Mouse (Mus musculus): ENCODE data around the gene Eif2a. TPM values are rescaled to one million over a fixed set of nuclear protein-coding genes. Genes with fewer than 3 reads are reported as not detected.
A peak's percentile ranks its signal among the peaks of the same experiment; 100 is the strongest.
"Not testable (repeated sequence)": the region's sequence is repeated elsewhere in the genome, so short reads cannot be mapped to it uniquely, and the experiment has no call there.

Eif2a gene
- polyA plus RNA-seq, 1 experiment, result 33.3 TPM

GRCm38 (mm10) chr3:58559887-58560286 lies 34.3 kb downstream of the Eif2a start:
- Histone ChIP-seq H3K4me1 (ENCODE audit: control insufficient read depth, insufficient read depth, low read length) (no peaks in the 10 kb centered on the region), H3K4me3 (ENCODE audit: insufficient read depth, low read length) (no peak overlapping the region)
- no peak for TF ChIP-seq POLR2A (IDR thresholded peaks at IDR 0.05; ENCODE audit: extremely low read depth, insufficient read depth, low read length)
- TF ChIP-seq CTCF (IDR thresholded peaks at IDR 0.05; ENCODE audit: extremely low read depth, insufficient read depth, low read length), result no peak

DNA sequence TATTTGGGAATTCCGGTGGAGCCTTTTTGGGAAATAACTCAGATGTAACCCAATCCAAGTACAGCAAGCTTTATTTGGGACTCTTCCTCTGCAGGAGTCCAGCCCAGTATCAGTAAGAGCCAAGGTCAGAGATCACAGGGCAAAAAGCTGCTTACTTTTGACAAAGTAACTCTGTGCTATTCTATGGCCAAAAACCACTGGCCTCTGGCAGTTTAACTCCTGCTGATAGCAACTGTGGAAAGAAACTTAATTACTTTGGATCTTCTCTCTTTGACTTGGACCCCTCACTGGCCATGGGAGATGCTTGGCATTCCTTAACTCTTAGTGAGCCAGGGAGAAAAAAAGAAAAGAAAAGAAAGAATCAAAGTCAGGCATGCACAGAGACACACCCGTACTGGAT lies 35.8 kb downstream of the Eif2a start:
- no peak overlapping the region for H3K4me3 ChIP-seq (ENCODE audit: insufficient read depth, low read length)
- no peaks in the 10 kb centered on the region for H3K4me1 ChIP-seq (ENCODE audit: control insufficient read depth, insufficient read depth, low read length)
- no peak overlapping the region for H3K27ac ChIP-seq (ENCODE audit: insufficient read depth, low read length)
- TF ChIP-seq CTCF (IDR thresholded peaks at IDR 0.05; ENCODE audit: extremely low read depth, insufficient read depth, low read length), result no peak
- no peak for TF ChIP-seq POLR2A (IDR thresholded peaks at IDR 0.05; ENCODE audit: extremely low read depth, insufficient read depth, low read length)

More at GRCm38 (mm10) chr3:58559887-58560286, 34.3 kb downstream of the Eif2a start:
- H3K27ac ChIP-seq (ENCODE audit: insufficient read depth, low read length), result no peak overlapping the region

- Histone ChIP-seq H3K4me3 (ENCODE audit: insufficient read depth, low read length) (no peak overlapping the region), H3K4me1 (ENCODE audit: control insufficient read depth, insufficient read depth, low read length) (no peaks in the 10 kb centered on the region), H3K27ac (ENCODE audit: insufficient read depth, low read length) (no peak overlapping the region)
- TF ChIP-seq CTCF (IDR thresholded peaks at IDR 0.05; ENCODE audit: extremely low read depth, insufficient read depth, low read length), result no peak
- no peak for TF ChIP-seq POLR2A (IDR thresholded peaks at IDR 0.05; ENCODE audit: extremely low read depth, insufficient read depth, low read length)
These were observed 45.2 kb downstream of the Eif2a start for GRCm38 (mm10) chr3:58570821-58571220.

DNA sequence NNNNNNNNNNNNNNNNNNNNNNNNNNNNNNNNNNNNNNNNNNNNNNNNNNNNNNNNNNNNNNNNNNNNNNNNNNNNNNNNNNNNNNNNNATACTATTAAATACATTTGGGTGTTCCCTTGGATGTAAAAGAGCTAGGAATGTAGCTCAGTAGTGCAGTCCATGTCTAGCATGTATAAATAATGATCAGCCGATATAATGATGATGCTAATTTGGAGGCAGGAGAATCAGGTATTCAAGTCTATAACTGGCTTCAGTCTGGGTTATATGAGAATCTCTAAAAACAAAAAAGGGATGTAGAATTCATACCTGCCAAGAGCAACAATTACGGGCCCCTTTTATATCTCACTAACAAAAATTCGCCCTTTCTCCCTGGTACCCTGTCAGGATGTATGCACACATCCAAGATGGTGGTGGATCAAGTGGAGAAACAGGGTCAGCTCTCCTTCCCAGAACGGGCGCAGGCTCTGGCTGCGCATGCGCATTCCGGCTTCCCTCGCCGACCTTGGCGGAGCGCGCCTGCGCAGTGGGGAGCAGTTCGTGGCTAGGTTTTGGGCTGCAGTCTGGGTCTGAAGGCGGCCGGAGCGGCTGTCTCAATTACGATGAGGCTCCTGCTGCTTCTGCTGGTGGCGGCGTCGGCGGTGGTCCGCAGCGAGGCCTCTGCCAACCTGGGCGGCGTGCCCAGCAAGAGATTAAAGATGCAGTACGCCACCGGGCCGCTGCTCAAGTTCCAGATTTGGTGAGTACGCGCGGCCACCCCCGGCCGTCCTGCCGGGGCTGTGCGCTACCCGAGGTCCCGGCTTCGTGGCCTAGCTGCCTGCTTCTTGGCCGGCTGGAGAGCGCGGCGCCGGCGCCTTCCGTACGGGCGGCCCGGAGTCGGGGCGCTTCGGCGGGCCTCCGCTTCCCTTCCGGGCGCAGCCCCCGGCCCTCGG lies 50.8 kb downstream of the Eif2a start, which contains the start of gene Selenot:
Gene Selenot (plus strand): TSS at position 500 of the 930 bp plus-strand sequence.
- Histone ChIP-seq H3K27ac (ENCODE audit: insufficient read depth, low read length) (peak within 1 kb of the TSS; percentile 94), H3K4me1 (ENCODE audit: control insufficient read depth, insufficient read depth, low read length) (no peaks in the 10 kb centered on the region), H3K4me3 (ENCODE audit: insufficient read depth, low read length) (peak within 1 kb of the TSS; percentile 39)
- TF ChIP-seq POLR2A (IDR thresholded peaks at IDR 0.05; ENCODE audit: extremely low read depth, insufficient read depth, low read length), result peak; percentile 99
- TF ChIP-seq CTCF (IDR thresholded peaks at IDR 0.05; ENCODE audit: extremely low read depth, insufficient read depth, low read length), result no peak

- TF ChIP-seq POLR2A (IDR thresholded peaks at IDR 0.05; ENCODE audit: extremely low read depth, insufficient read depth, low read length) (no peak), CTCF (IDR thresholded peaks at IDR 0.05; ENCODE audit: extremely low read depth, insufficient read depth, low read length) (no peak)
- Histone ChIP-seq H3K27ac (ENCODE audit: insufficient read depth, low read length) (peak overlapping the region; percentile 94), H3K4me3 (ENCODE audit: insufficient read depth, low read length) (peak overlapping the region; percentile 39), H3K4me1 (ENCODE audit: control insufficient read depth, insufficient read depth, low read length) (no peaks in the 10 kb centered on the region; the same call in 1 of the 2 replicates)
These were observed 51.5 kb downstream of the Eif2a start for GRCm38 (mm10) chr3:58577067-58577503.

DNA sequence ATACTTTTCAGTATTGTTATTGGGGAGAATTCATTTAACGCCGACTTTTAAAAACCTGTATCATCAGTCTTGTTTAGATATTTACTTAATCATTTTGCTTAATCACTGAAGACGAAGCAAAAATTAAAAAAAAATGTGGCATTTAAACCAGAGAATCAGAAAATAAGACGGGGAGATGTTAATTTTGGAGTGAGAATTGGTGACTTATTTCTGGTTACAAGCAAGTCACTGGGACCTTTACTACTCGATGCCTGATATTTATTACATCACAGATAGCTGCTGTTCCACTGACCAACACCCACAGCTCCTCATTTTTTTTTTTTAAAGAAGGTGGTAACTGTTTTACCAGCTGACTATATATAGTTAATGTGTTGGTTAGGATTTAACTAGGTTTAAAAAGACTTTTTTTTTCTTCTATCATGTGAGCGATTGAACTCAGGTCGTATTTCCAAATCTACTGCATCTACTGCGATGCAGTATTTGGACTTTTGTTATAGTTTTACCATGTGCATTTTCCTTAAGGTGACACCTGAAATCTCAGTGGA lies 52.0 kb downstream of the Eif2a start:
- Histone ChIP-seq H3K4me1 (ENCODE audit: control insufficient read depth, insufficient read depth, low read length) (no peaks in the 10 kb centered on the region; the same call in 1 of the 2 replicates), H3K4me3 (ENCODE audit: insufficient read depth, low read length) (peak overlapping the region; percentile 39; the same call in 1 of the 2 replicates), H3K27ac (ENCODE audit: insufficient read depth, low read length) (no peak overlapping the region)
- TF ChIP-seq POLR2A (IDR thresholded peaks at IDR 0.05; ENCODE audit: extremely low read depth, insufficient read depth, low read length) (no peak), CTCF (IDR thresholded peaks at IDR 0.05; ENCODE audit: extremely low read depth, insufficient read depth, low read length) (no peak)

- H3K4me3 ChIP-seq (ENCODE audit: insufficient read depth, low read length), result no peak overlapping the region
- TF ChIP-seq POLR2A (IDR thresholded peaks at IDR 0.05; ENCODE audit: extremely low read depth, insufficient read depth, low read length), result no peak
- no peak for TF ChIP-seq CTCF (IDR thresholded peaks at IDR 0.05; ENCODE audit: extremely low read depth, insufficient read depth, low read length)
These were observed 55.9 kb downstream of the Eif2a start for GRCm38 (mm10) chr3:58581530-58581929.

GRCm38 (mm10) chr3:58582297-58582696 lies 56.7 kb downstream of the Eif2a start:
- Histone ChIP-seq H3K27ac (ENCODE audit: insufficient read depth, low read length) (no peak overlapping the region), H3K4me3 (ENCODE audit: insufficient read depth, low read length) (no peak overlapping the region), H3K4me1 (ENCODE audit: control insufficient read depth, insufficient read depth, low read length) (no peaks in the 10 kb centered on the region; the same call in 1 of the 2 replicates)
- TF ChIP-seq CTCF (IDR thresholded peaks at IDR 0.05; ENCODE audit: extremely low read depth, insufficient read depth, low read length), result no peak
- TF ChIP-seq POLR2A (IDR thresholded peaks at IDR 0.05; ENCODE audit: extremely low read depth, insufficient read depth, low read length), result no peak

More at GRCm38 (mm10) chr3:58581530-58581929, 55.9 kb downstream of the Eif2a start:
- Histone ChIP-seq H3K4me1 (ENCODE audit: control insufficient read depth, insufficient read depth, low read length) (no peaks in the 10 kb centered on the region; the same call in 1 of the 2 replicates), H3K27ac (ENCODE audit: insufficient read depth, low read length) (no peak overlapping the region)

GRCm38 (mm10) chr3:58582788-58583426 lies 57.3 kb downstream of the Eif2a start:
- Histone ChIP-seq H3K27ac (ENCODE audit: insufficient read depth, low read length) (no peak overlapping the region), H3K4me1 (ENCODE audit: control insufficient read depth, insufficient read depth, low read length) (no peaks in the 10 kb centered on the region; the same call in 1 of the 2 replicates), H3K4me3 (ENCODE audit: insufficient read depth, low read length) (no peak overlapping the region)
- TF ChIP-seq POLR2A (IDR thresholded peaks at IDR 0.05; ENCODE audit: extremely low read depth, insufficient read depth, low read length) (no peak), CTCF (IDR thresholded peaks at IDR 0.05; ENCODE audit: extremely low read depth, insufficient read depth, low read length) (no peak)

DNA sequence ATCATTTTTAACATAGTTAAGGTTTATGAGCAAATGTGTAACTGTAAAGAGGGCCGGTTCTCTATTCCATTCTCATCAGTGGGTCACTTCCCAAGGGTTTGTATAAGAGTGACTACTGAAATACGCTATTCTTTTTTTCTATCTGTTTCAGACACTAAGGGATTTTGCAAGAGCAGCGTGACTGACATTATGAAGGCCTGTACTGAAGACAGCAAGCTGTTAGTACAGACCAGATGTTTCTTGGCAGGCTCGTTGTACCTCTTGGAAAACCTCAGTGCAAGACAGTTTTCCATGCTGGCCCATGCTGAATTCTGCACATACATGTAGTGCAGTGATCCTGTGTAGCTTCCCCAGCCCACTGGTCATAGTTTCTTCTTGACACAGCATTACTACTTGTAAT lies 64.9 kb downstream of the Eif2a start:
- H3K4me3 ChIP-seq (ENCODE audit: insufficient read depth, low read length); H3K27ac ChIP-seq (ENCODE audit: insufficient read depth, low read length); H3K4me1 ChIP-seq (ENCODE audit: control insufficient read depth, insufficient read depth, low read length): not testable (repeated sequence)

DNA sequence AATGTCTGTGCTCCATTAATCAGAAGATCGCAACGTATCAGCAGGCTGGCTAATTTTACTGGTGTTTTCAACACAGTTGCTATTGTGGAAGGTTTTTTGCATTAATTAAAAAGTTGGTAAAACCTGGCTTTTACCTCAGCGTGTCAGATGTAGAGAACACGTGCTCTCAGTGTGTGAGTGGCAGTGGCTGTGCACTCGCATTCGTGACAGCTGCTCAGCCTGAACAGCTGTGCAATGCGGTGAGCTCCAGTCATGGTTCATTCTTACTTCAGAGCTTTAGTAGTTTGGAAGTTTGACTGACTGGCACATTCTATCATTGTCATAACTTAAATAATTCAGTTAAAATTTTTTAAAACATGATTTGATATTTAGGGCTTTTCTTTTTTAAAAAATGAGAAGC lies 67.0 kb downstream of the Eif2a start:
- H3K4me3 ChIP-seq (ENCODE audit: insufficient read depth, low read length); H3K4me1 ChIP-seq (ENCODE audit: control insufficient read depth, insufficient read depth, low read length); H3K27ac ChIP-seq (ENCODE audit: insufficient read depth, low read length): not testable (repeated sequence)
